Mouse (Mus musculus) common myeloid progenitor, adult 5-6 weeks (primary cell): ENCODE results near the gene Slc26a5. TPM values are rescaled to one million over a fixed set of nuclear protein-coding genes. Genes with fewer than 3 reads are reported as not detected.

Experiments used
- ATAC-seq: replicated peaks from 2 replicates; pipeline ENCODE4 v1.8.0; 2016; ENCODE audit warnings: low read depth, mild to moderate bottlenecking, moderate TSS enrichment, inconsistent platforms; ENCODE audit not compliant: poor library complexity, severe bottlenecking
- total RNA-seq: library from RNA; stranded (forward); fragments of 200-1000, 187-1606 nt; gene quantifications from 2 replicates; pipeline ENCODE4 v1.2.3, GENCODE M21; 2017

Slc26a5 gene
- total RNA-seq, 1 experiment from 2014 or later: not detected

GRCm38 (mm10) chr5:21813994-21814393 is 51.4 kb downstream of the Slc26a5 start:
- ATAC-seq: 0 out of 2 replicates have a peak, but pooled peaks have one; percentile 52

- no peak for ATAC-seq
Measured at GRCm38 (mm10) chr5:21810924-21811323, 54.5 kb downstream of the Slc26a5 start.

GRCm38 (mm10) chr5:21804837-21805236 is 60.6 kb downstream of the Slc26a5 start:
- no peak for ATAC-seq

DNA sequence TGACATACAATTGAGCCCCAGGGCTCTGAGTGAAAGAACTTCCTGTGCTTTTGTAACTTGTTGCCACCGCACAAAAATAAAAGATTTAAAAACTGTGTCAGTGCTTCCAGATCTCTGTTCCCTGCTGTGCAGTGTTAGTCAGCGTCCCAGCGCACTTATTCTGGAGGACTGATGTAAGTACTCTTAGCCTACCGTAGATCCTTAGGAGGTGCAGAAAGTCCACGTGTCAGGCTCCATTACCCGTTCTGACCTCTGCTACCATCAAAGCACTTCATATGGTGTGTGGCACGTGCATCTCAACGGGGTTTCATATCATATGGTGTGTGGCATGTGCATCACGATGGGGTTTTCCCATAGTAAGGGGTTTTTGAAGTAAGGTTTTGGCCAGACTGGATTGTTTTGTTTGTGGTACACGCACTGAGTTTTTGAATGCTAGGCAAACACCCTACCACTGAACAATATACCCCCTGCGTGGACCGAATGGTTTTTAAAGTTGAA is 61.7 kb downstream of the Slc26a5 start:
- no peak for ATAC-seq

DNA sequence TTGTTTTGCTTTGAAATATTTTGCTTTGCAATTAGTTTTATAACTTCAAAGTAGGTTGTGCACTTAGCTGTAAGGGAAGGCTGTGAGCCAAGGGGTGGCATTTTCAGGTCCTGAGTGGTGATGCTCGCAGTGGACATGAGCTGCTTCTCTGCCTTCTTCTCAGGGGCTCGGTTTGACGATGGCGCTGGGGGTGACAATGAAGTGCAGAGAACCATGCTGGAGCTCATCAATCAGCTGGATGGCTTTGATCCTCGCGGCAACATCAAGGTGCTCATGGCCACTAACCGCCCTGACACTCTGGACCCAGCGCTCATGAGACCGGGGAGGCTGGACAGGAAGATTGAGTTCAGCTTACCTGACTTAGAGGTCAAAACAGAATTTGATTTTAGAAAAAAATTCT is 62.5 kb downstream of the Slc26a5 start:
- no peak for ATAC-seq

- ATAC-seq: no peak
Measured at GRCm38 (mm10) chr5:21792166-21792565, 73.2 kb downstream of the Slc26a5 start.

DNA sequence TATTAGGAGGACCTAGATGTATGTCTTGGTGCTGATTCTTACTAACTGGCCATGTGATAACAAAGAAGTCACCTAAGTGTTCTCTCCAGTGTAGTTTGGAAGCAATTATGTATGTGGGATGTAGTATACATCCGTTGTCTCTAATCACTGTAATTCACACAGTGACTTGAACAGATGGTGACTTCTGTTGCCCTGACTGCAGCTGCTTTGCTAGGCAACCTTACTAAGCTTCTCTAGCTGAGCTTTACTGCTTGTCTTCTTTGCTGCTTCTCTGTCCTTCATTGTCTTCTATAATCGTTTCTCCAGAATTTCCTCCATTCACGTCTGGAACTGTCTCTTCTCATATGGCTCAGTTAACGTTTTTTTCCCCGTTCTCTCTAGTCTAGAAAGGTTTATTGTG is 76.3 kb downstream of the Slc26a5 start:
- no peak for ATAC-seq

- ATAC-seq: no peak
Measured at GRCm38 (mm10) chr5:21787186-21788105, 78.0 kb downstream of the Slc26a5 start.

GRCm38 (mm10) chr5:21786258-21787185 is 78.9 kb downstream of the Slc26a5 start:
- peak; percentile 82 for ATAC-seq

GRCm38 (mm10) chr5:21785776-21786175 is 79.6 kb downstream of the Slc26a5 start:
- no peak for ATAC-seq

DNA sequence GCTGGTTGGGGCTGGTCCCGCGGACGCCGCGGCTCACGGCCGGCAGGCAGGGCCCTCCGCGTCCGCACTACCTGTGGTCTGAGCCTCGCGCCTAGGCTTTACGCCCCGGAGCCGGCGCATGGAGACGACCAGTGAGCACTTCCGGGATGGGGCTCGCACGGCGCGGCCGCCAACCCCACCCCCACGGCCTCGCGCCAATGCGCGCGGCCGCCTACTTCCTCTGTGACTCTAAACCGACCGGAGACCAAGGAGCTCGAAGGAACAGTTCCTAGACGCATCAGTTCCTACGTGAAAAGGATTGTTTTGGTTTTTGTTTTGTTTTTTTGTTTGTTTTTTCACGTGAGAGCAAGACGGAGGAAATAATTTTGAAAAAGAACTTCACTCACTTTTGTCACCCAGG is 80.4 kb downstream of the Slc26a5 start, which contains the start of the genes Dnajc2 and Psmc2:
Dnajc2 (minus strand) TSS at position 199 of the 400 bp plus-strand sequence.
Psmc2 (plus strand) TSS at position 231 of the 400 bp plus-strand sequence.
- ATAC-seq: peak; percentile 76

DNA sequence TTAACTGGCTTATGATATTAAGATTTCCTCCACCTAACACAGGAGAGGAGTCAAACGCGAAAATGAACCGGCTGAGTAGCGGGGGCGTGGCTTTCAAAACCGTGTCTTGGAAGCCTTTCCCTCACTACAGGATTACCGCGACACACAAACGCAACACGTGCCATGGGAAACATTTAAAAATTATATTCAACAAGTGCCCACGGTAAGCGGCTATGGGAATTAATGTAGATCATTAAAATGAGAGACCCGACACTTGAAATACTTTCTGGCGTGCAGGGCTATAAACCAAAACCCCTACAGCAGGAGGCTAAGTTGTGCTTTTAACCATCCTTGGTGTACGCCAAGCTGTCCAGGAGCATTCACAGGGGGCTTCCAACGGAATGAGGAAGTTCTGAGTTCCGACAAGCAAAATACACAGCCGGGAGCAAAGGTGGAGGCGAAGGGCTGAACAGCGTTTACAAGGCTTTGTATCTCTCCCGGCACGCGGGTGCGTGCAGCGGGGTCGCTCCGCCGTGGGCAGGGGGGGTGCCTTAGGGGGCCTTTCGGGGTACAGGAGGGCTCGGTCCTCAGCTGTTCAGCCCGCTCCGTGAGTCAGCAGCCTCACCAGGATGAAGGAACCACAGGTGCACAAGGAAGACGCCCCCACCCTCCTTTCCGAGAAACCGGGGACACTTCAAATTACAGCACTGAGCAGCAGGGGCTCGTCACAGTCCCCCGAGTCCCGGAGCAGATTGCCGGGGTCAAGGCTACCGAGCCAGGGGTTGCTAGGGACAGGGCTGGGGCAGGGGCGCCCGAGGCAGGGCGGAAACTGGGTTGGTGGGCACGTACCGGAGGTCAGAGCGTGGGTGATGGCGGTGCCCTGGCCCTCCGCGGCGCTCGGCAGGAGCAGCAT is 81.0 kb downstream of the Slc26a5 start:
- peak; percentile 34 for ATAC-seq

DNA sequence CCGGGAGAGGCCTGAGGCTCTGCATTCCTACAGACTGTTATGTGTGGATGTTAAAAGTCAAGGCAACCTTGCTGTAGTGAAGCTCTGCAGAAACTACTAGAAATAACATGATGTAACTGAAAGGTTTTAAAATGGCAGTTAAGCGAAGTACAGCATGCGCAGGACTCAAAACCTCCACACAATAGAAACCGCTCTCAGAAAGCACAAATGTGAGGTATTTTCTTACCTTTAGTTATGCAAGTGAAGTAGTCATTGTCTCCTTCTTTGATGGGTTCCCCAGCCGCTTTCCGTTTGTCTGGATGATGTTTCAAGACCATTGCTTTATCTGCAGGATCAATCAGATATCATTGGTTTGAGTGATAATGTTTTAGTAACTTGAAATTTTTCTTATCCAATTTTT is 88.9 kb downstream of the Slc26a5 start:
- ATAC-seq: no peak

- ATAC-seq: no peak
Measured at GRCm38 (mm10) chr5:21769841-21770240, 95.6 kb downstream of the Slc26a5 start.

- ATAC-seq: no peak
Measured at GRCm38 (mm10) chr5:21768506-21768905, 96.9 kb downstream of the Slc26a5 start.
